Mouse (Mus musculus) forebrain, postnatal 0 days (tissue): ENCODE results near the gene Fgfr1op2. TPM values are rescaled to one million over a fixed set of nuclear protein-coding genes. Genes with fewer than 3 reads are reported as not detected.
A peak's percentile ranks its signal among the peaks of the same experiment; 100 is the strongest.

Experiments used
- ATAC-seq: fragments of 200-750 bp; cut with Nextera tagmentation; 2 replicates; pipeline ENCODE4 v1.8.0; 2017; ENCODE audit warnings: mild to moderate bottlenecking, moderate library complexity
- DNase-seq: peaks from one replicate; pipeline ENCODE4 v3.0.0-alpha.2; 2015
- H3K27ac ChIP-seq: fragments of 300-500 bp; sonication (generic); 2 replicates; pipeline ENCODE4 v1.5.1; 2014; ENCODE audit warnings: low read depth, mild to moderate bottlenecking, antibody characterized with exemption, low read length, moderate library complexity, mixed read lengths
- H3K27me3 ChIP-seq: fragments of 300-500 bp; sonication (generic); 2 replicates; pipeline ENCODE4 v1.6.1; 2014; ENCODE audit warnings: mild to moderate bottlenecking, low read length, mixed read lengths; ENCODE audit not compliant: insufficient read depth
- H3K36me3 ChIP-seq: fragments of 300-500 bp; sonication (generic); 2 replicates; pipeline ENCODE4 v1.6.1; 2014; ENCODE audit warnings: mild to moderate bottlenecking, moderate library complexity; ENCODE audit not compliant: insufficient read depth
- H3K4me1 ChIP-seq: fragments of 300-500 bp; sonication (generic); 2 replicates; pipeline ENCODE4 v1.6.1; 2014; ENCODE audit warnings: antibody characterized with exemption; ENCODE audit not compliant: insufficient read depth
- H3K4me2 ChIP-seq: fragments of 300-500 bp; sonication (generic); 2 replicates; pipeline ENCODE4 v1.6.1; 2014; ENCODE audit warnings: low read depth, mild to moderate bottlenecking, moderate library complexity
- H3K4me3 ChIP-seq: fragments of 300-500 bp; sonication (generic); 2 replicates; pipeline ENCODE4 v1.5.1; 2014; ENCODE audit warnings: low read depth, low read length, mixed read lengths
- H3K9ac ChIP-seq: fragments of 300-500 bp; sonication (generic); 2 replicates; pipeline ENCODE4 v1.6.1; 2014; ENCODE audit warnings: mild to moderate bottlenecking
- H3K9me3 ChIP-seq: fragments of 300-500 bp; sonication (generic); 2 replicates; pipeline ENCODE4 v1.6.1; 2016; ENCODE audit warnings: low read length
- CTCF ChIP-seq: sonication (generic); IDR thresholded peaks from 2 replicates; pipeline ENCODE4 v1.5.1; 2016; ENCODE audit warnings: antibody characterized with exemption, control low read depth, low read depth
- WGBS: fragments of 180-500 bp; shearing (Covaris S2); extraction: QIAGEN DNeasy Blood & Tissue Kit; methylation state at CpG from one replicate; pipeline ENCODE4 v1.1.7; 2014; 5-methylcytosine and 5-hydroxymethylcytosine counted together
- polyA plus RNA-seq: library from polyadenylated mRNA; unstranded; fragments of >200 nt; fragmentation: Nextera tagmentation; extraction: Ambion mirVana; gene quantifications from 2 replicates; pipeline ENCODE4 v1.2.1, GENCODE M21; 2015
- total RNA-seq: library from RNA; depleted of rRNA; stranded (reverse); fragments of >200 nt; gene quantifications from 2 replicates; pipeline ENCODE4 v1.2.3, GENCODE M21; 2014

The Fgfr1op2 gene
- total and polyA plus RNA-seq, 2 experiments from 2014 or later = 32.2 to 37.7 TPM

- Histone ChIP-seq H3K36me3 (peaks cover 55% of the 10 kb centered on the region), H3K27ac (no peak overlapping the region), H3K4me3 (no peak overlapping the region), H3K4me2 (no peak overlapping the region), H3K27me3 (no peaks in the 10 kb centered on the region), H3K9me3 (no peaks in the 10 kb centered on the region), H3K4me1 (no peaks in the 10 kb centered on the region), H3K9ac (no peak overlapping the region)
- DNase-seq = no peak
- ATAC-seq = no peak
- 93% methylated on average over 8 of the region's 8 CpGs for WGBS
- TF ChIP-seq CTCF = no peak
Observed at GRCm38 (mm10) chr6:146615891-146616290, 38.9 kb downstream of the Fgfr1op2 start.

GRCm38 (mm10) chr6:146616670-146617069 lies 39.7 kb downstream of the Fgfr1op2 start:
- H3K4me3 ChIP-seq = no peak overlapping the region
- WGBS = 92% methylated on average over 2 of the region's 2 CpGs
- no peak for TF ChIP-seq CTCF

GRCm38 (mm10) chr6:146628123-146628522 lies 51.1 kb downstream of the Fgfr1op2 start:
- Histone ChIP-seq H3K27me3 (no peaks in the 10 kb centered on the region), H3K9me3 (no peaks in the 10 kb centered on the region), H3K4me2 (no peak overlapping the region), H3K27ac (no peak overlapping the region), H3K4me1 (peaks cover 8% of the 10 kb centered on the region; the same call in 1 of the 2 replicates), H3K4me3 (no peak overlapping the region), H3K36me3 (peaks cover 8% of the 10 kb centered on the region), H3K9ac (no peak overlapping the region)
- DNase-seq (peak; percentile 31), ATAC-seq (peak; percentile 83)
- TF ChIP-seq CTCF = no peak
- WGBS = 49% methylated on average over 3 of the region's 3 CpGs

More at GRCm38 (mm10) chr6:146616670-146617069, 39.7 kb downstream of the Fgfr1op2 start:
- H3K36me3 ChIP-seq = peaks cover 55% of the 10 kb centered on the region
- H3K4me2 ChIP-seq = no peak overlapping the region
- ATAC-seq = no peak
- no peak overlapping the region for H3K27ac ChIP-seq
- no peaks in the 10 kb centered on the region for H3K27me3 ChIP-seq
- no peaks in the 10 kb centered on the region for H3K9me3 ChIP-seq
- H3K4me1 ChIP-seq = no peaks in the 10 kb centered on the region
- no peak overlapping the region for H3K9ac ChIP-seq
- DNase-seq = no peak

- DNase-seq = no peak
- Histone ChIP-seq H3K4me3 (no peak overlapping the region), H3K27ac (no peak overlapping the region), H3K27me3 (no peaks in the 10 kb centered on the region), H3K9me3 (no peaks in the 10 kb centered on the region), H3K4me1 (peaks cover 8% of the 10 kb centered on the region; the same call in 1 of the 2 replicates), H3K36me3 (no peaks in the 10 kb centered on the region), H3K9ac (no peak overlapping the region), H3K4me2 (no peak overlapping the region)
- ATAC-seq = no peak
- WGBS = 86% methylated on average over 9 of the region's 9 CpGs
- TF ChIP-seq CTCF = no peak
Observed at GRCm38 (mm10) chr6:146629781-146630756, 53.1 kb downstream of the Fgfr1op2 start.

GRCm38 (mm10) chr6:146630961-146631360 lies 54.0 kb downstream of the Fgfr1op2 start:
- WGBS = 83% methylated on average over 4 of the region's 4 CpGs
- Histone ChIP-seq H3K9ac (no peak overlapping the region), H3K4me2 (no peak overlapping the region)

GRCm38 (mm10) chr6:146631847-146632246 lies 54.8 kb downstream of the Fgfr1op2 start:
- TF ChIP-seq CTCF = no peak
- no peaks in the 10 kb centered on the region for H3K36me3 ChIP-seq
- no peak for ATAC-seq
- H3K4me1 ChIP-seq = peaks cover 8% of the 10 kb centered on the region; the same call in 1 of the 2 replicates
- no peak overlapping the region for H3K9ac ChIP-seq
- no peak overlapping the region for H3K4me3 ChIP-seq
- WGBS = 77% methylated on average over 8 of the region's 8 CpGs
- no peaks in the 10 kb centered on the region for H3K9me3 ChIP-seq
- H3K27me3 ChIP-seq = no peaks in the 10 kb centered on the region
- no peak for DNase-seq
- no peak overlapping the region for H3K4me2 ChIP-seq
- no peak overlapping the region for H3K27ac ChIP-seq

More at GRCm38 (mm10) chr6:146630961-146631360, 54.0 kb downstream of the Fgfr1op2 start:
- DNase-seq (no peak), ATAC-seq (no peak)
- no peak for TF ChIP-seq CTCF
- Histone ChIP-seq H3K4me1 (peaks cover 8% of the 10 kb centered on the region; the same call in 1 of the 2 replicates), H3K36me3 (no peaks in the 10 kb centered on the region), H3K9me3 (no peaks in the 10 kb centered on the region), H3K27me3 (no peaks in the 10 kb centered on the region), H3K27ac (no peak overlapping the region), H3K4me3 (no peak overlapping the region)

- WGBS = 86% methylated on average over 9 of the region's 9 CpGs
- H3K9ac ChIP-seq = no peak overlapping the region
- peaks cover 8% of the 10 kb centered on the region; the same call in 1 of the 2 replicates for H3K4me1 ChIP-seq
- no peak for TF ChIP-seq CTCF
- H3K27me3 ChIP-seq = no peaks in the 10 kb centered on the region
- ATAC-seq (no peak), DNase-seq (no peak)
- H3K4me2 ChIP-seq = no peak overlapping the region
- no peak overlapping the region for H3K4me3 ChIP-seq
- no peak overlapping the region for H3K27ac ChIP-seq
- H3K9me3 ChIP-seq = no peaks in the 10 kb centered on the region
- no peaks in the 10 kb centered on the region for H3K36me3 ChIP-seq
Observed at GRCm38 (mm10) chr6:146632403-146632802, 55.4 kb downstream of the Fgfr1op2 start.
